Mouse (Mus musculus): ENCODE results near the gene Pde11a.

DNA sequence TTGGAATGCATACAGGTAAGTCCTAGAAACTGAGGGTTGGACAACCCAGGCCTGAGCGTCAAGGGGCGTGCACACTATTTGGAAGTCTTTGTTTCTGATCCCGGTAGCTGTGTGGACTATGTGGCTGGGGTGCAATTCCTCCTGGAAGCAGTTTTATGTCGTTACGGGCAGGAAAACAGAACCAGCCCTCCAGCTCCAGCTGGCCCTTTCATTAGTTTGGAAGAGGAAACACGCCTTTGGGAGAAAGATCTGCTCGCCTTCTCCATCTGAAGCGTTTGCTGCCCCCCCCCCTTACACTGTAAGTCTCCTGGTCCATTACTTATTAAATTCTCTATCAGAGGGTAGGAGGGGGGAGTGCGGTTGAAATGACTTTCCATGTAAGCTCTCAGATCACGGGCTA lies 279.0 kb downstream of the Pde11a start:
- TF ChIP-seq CTCF (IDR thresholded peaks at IDR 0.05; ENCODE audit: insufficient read depth, low read depth, low read length) (no peak), POLR2A (IDR thresholded peaks at IDR 0.05; ENCODE audit: insufficient read depth, low read depth, low read length) (no peak)

All from olfactory bulb, adult 2 months (tissue).